Mouse (Mus musculus) brain, adult 10 weeks (tissue): ENCODE measurements around the gene Hoxc5. TPM values are rescaled to one million over a fixed set of nuclear protein-coding genes. Genes with fewer than 3 reads are reported as not detected.

Source experiments
- polyA plus RNA-seq: library from polyadenylated mRNA; stranded (reverse); fragments of 350-450 nt; fragmentation: Illumina TruSeq; extraction: RNeasy Lipid Tissue Mini Kit (QIAGEN cat#74804); gene quantifications from one replicate; pipeline ENCODE4 v1.2.3, GENCODE M21; 2015; ENCODE audit warnings: low read depth, low replicate concordance

The Hoxc5 gene
- not detected for polyA plus RNA-seq

GRCm38 (mm10) chr15:102967312-102967510 is at the start of gene Hoxc5:
Gene Hoxc5, plus strand, starts transcription at chr15:102967443.

GRCm38 (mm10) chr15:102921053-102922011 is 45.9 kb upstream of the Hoxc5 start, which contains the start of gene Hoxc13:
Gene Hoxc13, plus strand, starts transcription at chr15:102921103.

GRCm38 (mm10) chr15:102936279-102936972 is 30.8 kb upstream of the Hoxc5 start, which contains the start of gene Hoxc12:
Gene Hoxc12, plus strand, starts transcription at chr15:102936757.

GRCm38 (mm10) chr15:102954192-102955006 is 12.8 kb upstream of the Hoxc5 start, which contains the start of gene Hoxc11:
Gene Hoxc11, plus strand, starts transcription at chr15:102954427.

GRCm38 (mm10) chr15:102966776-102967311 is 399 bp upstream of the Hoxc5 start, which contains the start of gene Hoxc10:
Gene Hoxc10, plus strand, starts transcription at chr15:102966796.

GRCm38 (mm10) chr15:102976171-102976570 is 8.9 kb downstream of the Hoxc5 start, which contains the start of gene Hoxc9:
Gene Hoxc9, plus strand, starts transcription at chr15:102976439.

GRCm38 (mm10) chr15:102990461-102991397 is 23.5 kb downstream of the Hoxc5 start, which contains the start of gene Hoxc8:
Gene Hoxc8, plus strand, starts transcription at chr15:102990607.

GRCm38 (mm10) chr15:102997939-102998355 is 30.7 kb downstream of the Hoxc5 start, which contains the start of gene Hoxc6:
Gene Hoxc6, plus strand, starts transcription at chr15:102998257.

GRCm38 (mm10) chr15:103018636-103019035 is 51.4 kb downstream of the Hoxc5 start, which contains the start of gene Hoxc4:
Gene Hoxc4, plus strand, starts transcription at chr15:103018934.

Other genes with a start within 250 kb of the Hoxc5 start
- 55.8 TPM for gene Calcoco1, start 245.3 kb upstream of the Hoxc5 start, polyA plus RNA-seq
- gene Hoxc13, start 46.3 kb upstream of the Hoxc5 start, polyA plus RNA-seq = not detected
- not detected for gene Hoxc12, start 30.7 kb upstream of the Hoxc5 start, polyA plus RNA-seq
- not detected for gene Hoxc11, start 13.0 kb upstream of the Hoxc5 start, polyA plus RNA-seq
- not detected for gene Hoxc10, start 647 bp upstream of the Hoxc5 start, polyA plus RNA-seq
- not detected for gene Hoxc9, start 9.0 kb downstream of the Hoxc5 start, polyA plus RNA-seq
- gene Hoxc8, start 23.2 kb downstream of the Hoxc5 start, polyA plus RNA-seq = not detected
- not detected for gene Hoxc6, start 30.8 kb downstream of the Hoxc5 start, polyA plus RNA-seq
- gene Hoxc4, start 51.5 kb downstream of the Hoxc5 start, polyA plus RNA-seq = not detected
- gene Smug1, start 199.6 kb downstream of the Hoxc5 start, polyA plus RNA-seq = 17.3 TPM